ENCODE assay signal across 27 mouse cellular contexts in genomic region chr10:86439640-86440039, GRCm38 (mm10). TPM values are rescaled to one million over a fixed set of nuclear protein-coding genes. Genes with fewer than 3 reads are reported as not detected.
"Had no signal": no experiment of that assay in that cellular context is flagged by ENCODE, and none has a peak within 500 bp of the region (broad histone marks: within the 10 kb centered on the region; RNA-seq: fewer than 3 reads in every experiment).

No protein-coding gene starts in this region.

- H3K36me3 ChIP-seq: intestine, embryonic 15.5 days; kidney, embryonic 15.5 days; limb, embryonic 12.5 days; limb, embryonic 15.5 days; midbrain, embryonic 10.5 days; midbrain, embryonic 13.5 days; neural tube, embryonic 13.5 days had no signal

- H3K27me3 ChIP-seq: intestine, embryonic 15.5 days; kidney, embryonic 15.5 days; limb, embryonic 12.5 days; limb, embryonic 15.5 days; midbrain, embryonic 13.5 days; neural tube, embryonic 13.5 days had no signal

- DNase-seq: kidney, adult 11 months; kidney, adult 8-10 months; kidney, postnatal 10 days; kidney, postnatal 36 days; left cerebral cortex, postnatal 4 days; liver, postnatal 0 days; lung, embryonic 14.5 days; retina, postnatal 1 day; right cerebral cortex, postnatal 4 days; thymus, adult 18-20 months; thymus, postnatal 36 days had no signal

- H3K27ac ChIP-seq: intestine, embryonic 15.5 days; kidney, embryonic 15.5 days; limb, embryonic 12.5 days; limb, embryonic 15.5 days; liver, embryonic 14.5 days; macrophage; midbrain, embryonic 10.5 days; midbrain, embryonic 13.5 days; neural tube, embryonic 13.5 days had no signal

- H3K4me1 ChIP-seq: intestine, embryonic 15.5 days; limb, embryonic 12.5 days; limb, embryonic 15.5 days; midbrain, embryonic 13.5 days; neural tube, embryonic 13.5 days had no signal

- H3K9me3 ChIP-seq: intestine, embryonic 15.5 days; kidney, embryonic 15.5 days; limb, embryonic 12.5 days; limb, embryonic 15.5 days; midbrain, embryonic 10.5 days; midbrain, embryonic 13.5 days; neural tube, embryonic 13.5 days had no signal

- H3K4me2 ChIP-seq: intestine, embryonic 15.5 days; kidney, embryonic 15.5 days; limb, embryonic 12.5 days; limb, embryonic 15.5 days; liver, embryonic 11.5 days; lung, embryonic 14.5 days; midbrain, embryonic 13.5 days; neural tube, embryonic 13.5 days had no signal

- ATAC-seq: intestine, embryonic 15.5 days; liver, postnatal 0 days; lung, postnatal 0 days; midbrain, embryonic 13.5 days; midbrain, embryonic 16.5 days had no signal

- H3K4me3 ChIP-seq: intestine, embryonic 15.5 days; kidney, embryonic 15.5 days; limb, embryonic 12.5 days; limb, embryonic 15.5 days; midbrain, embryonic 10.5 days; midbrain, embryonic 13.5 days; myocyte; neural tube, embryonic 13.5 days had no signal

- H3K9ac ChIP-seq: intestine, embryonic 15.5 days; kidney, embryonic 15.5 days; limb, embryonic 12.5 days; limb, embryonic 15.5 days; liver, embryonic 14.5 days; liver, postnatal 0 days; lung, embryonic 14.5 days; midbrain, embryonic 13.5 days; neural tube, embryonic 13.5 days had no signal

RNA-seq across cellular contexts. Expression of gene Syn3, which starts 59.1 kb away (rescaled TPM):
- total RNA-seq: megakaryocyte, adult 5-6 weeks; monocyte, adult 5-6 weeks; neutrophil, adult 5-6 weeks had no signal
